Mouse (Mus musculus) thymus, postnatal 10 days (tissue): ENCODE data around the gene Mief2.

Experiments
- DNase-seq, 2 experiments: peaks; one replicate each; pipeline ENCODE4 v3.0.0; 2021; ENCODE audit warnings: low spot score in 2 of 2

The Mief2 gene

GRCm38 (mm10) chr11:60719263-60719662, 8.9 kb upstream of the Mief2 start:
- DNase-seq, result no peak

DNA sequence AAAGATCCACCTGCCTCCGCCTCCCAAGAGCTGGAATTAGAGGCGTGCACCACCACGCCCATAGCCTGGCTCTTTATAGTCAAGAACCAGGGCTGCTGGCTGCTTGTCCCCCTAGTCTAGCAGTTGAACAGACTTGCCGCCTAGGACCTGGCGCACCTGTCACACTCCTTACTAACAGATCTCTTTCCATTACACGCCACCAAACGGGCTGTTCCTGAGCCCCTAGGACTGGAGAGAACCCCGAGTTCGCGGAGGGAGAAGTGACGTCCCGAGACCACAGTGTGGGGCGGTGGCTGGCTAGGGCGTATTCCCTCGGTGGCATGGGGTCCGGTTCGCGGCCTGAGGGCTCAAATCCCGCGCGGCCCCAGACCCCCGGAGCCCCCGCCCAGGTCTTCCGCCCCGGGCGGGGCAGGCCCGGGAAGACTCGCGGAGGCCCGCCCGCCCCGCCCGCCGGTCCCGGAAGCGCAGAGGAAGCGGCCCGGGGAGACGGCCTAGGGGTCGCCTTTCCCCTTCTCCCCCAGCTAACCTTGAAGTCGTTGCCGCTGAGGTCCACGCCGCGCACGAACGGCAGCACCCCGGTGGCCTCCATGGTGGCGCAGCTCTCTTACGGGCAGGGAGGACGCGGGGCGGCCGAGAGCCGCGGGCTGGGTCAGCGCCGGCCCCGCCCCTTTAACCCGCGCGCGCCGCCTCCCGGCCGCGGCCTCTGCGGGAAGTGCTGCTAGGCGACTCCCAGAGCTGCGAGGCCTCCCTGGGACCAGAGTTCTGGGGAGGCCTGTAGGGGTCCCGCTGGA, 1.4 kb upstream of the Mief2 start, which contains the start of gene Flii:
Gene Flii (minus strand): TSS at position 663 of the 791 bp plus-strand sequence.
- DNase-seq, result peak; percentile 63 to 81

- peak in 1 of 2 experiments; percentile 14 for DNase-seq
These were observed 632 bp upstream of the Mief2 start for GRCm38 (mm10) chr11:60727392-60728140.

GRCm38 (mm10) chr11:60729217-60729641, 1.0 kb downstream of the Mief2 start:
- DNase-seq, result no peak

- no peak for DNase-seq
These were observed 2.0 kb downstream of the Mief2 start for GRCm38 (mm10) chr11:60730169-60730568.

- DNase-seq, result no peak
These were observed 3.1 kb downstream of the Mief2 start for GRCm38 (mm10) chr11:60731251-60731650.

GRCm38 (mm10) chr11:60734206-60734605, 6.0 kb downstream of the Mief2 start:
- no peak for DNase-seq

GRCm38 (mm10) chr11:60735191-60735590, 7.0 kb downstream of the Mief2 start:
- no peak for DNase-seq

- no peak for DNase-seq
These were observed 8.3 kb downstream of the Mief2 start for GRCm38 (mm10) chr11:60736491-60736890.

DNA sequence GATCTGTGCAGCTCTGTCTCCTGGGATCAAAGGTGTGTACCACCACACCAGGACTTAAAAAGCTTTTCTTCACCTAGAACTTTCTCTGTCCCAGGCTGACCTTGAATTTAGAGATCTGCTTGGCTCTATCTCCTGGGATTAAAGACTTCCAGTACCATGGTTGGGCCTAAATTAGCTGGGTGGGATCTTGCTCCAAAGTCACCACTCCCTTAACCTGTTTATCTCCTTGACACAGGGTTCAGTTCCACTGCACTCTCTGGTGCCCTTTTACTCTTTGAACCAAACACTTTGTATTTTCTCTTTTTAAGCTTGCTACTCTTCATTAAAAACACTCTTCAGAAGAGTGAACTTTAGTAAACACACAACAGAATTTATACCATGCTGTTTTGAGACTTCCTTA, 9.3 kb downstream of the Mief2 start:
- DNase-seq, result no peak

- no peak for DNase-seq
These were observed 12.1 kb downstream of the Mief2 start for GRCm38 (mm10) chr11:60740321-60740720.

DNA sequence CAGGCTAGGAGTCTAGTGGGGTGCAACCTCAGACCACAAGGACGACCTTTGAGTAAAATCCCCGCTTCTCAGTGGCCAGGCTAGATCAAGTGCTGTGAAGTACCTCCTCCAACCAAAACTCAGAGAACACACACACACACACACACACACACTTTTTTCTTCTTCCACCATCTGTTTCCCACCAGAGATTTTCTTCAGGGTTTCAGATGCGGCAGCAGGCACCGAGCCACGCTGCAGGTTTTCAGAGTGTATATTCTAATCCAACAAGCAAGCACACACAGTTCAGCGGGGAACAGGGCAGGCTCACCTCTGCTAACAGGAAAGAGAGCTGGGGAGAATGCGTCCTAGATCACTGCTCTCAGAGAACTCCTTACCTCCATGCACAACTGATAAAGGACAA, 27.4 kb downstream of the Mief2 start:
- DNase-seq, result no peak

DNA sequence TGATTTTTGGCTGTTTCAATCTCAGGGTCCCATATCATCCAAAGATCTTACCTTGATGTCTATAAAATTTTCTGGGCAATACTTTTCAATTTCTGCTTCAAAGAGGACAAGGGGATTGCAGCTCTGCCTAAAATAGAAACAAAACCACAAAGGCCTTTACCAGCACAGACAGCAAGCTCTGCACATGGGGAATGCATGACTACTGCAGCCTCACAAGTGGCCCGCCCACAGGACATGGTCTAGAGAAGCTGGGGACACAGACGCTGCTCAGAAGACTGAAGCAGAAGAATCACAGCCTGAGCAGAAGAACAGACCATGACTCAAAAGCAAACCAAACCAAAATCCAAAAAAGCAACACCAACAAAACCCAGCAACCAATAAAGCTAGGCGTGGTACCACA, 33.5 kb downstream of the Mief2 start:
- no peak for DNase-seq

- no peak for DNase-seq
These were observed 38.8 kb downstream of the Mief2 start for GRCm38 (mm10) chr11:60766969-60767368.

- no peak for DNase-seq
These were observed 41.1 kb downstream of the Mief2 start for GRCm38 (mm10) chr11:60769322-60769721.

DNA sequence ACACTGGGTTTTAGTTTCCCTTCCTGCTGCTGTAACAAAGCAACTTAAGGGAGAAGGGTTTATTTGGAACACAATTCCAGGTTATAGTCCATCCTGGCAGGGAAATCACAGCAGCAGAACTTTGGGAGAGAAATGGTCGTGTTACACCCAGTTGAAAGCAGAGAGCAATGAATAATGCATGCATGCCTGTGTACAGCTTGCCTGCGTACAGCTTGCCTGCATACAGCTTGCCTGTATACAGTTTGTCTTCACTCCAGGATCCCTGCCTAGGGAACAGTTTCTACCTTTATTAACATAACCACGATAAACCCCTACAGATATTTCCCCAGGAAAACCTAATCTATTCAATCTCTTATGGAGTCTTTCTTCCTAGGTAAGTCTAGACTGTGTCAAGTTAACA, 42.6 kb downstream of the Mief2 start:
- DNase-seq, result no peak

DNA sequence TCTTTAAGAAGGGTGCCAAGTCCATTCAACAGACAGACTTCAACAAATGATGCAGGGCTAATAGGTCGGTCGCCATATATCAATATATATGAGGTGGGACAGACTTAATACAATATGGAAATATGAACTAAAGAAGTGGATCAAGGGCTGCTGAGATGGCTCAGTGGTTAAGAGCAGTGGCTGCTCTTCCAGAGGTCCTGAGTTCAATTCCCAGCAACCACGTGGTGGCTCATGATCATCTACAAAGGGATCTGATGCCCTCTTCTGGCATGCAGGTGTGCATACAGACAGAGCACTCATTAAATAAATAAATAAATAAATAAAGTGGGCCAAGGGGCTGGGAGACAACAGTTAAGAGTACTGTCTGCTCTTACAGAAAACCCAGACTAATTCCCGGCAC, 44.0 kb downstream of the Mief2 start:
- DNase-seq, result no peak

GRCm38 (mm10) chr11:60774158-60774689, 46.0 kb downstream of the Mief2 start:
- DNase-seq, result no peak

GRCm38 (mm10) chr11:60774841-60775240, 46.6 kb downstream of the Mief2 start:
- DNase-seq, result no peak

- DNase-seq, result no peak
These were observed 47.4 kb downstream of the Mief2 start for GRCm38 (mm10) chr11:60775578-60775977.

GRCm38 (mm10) chr11:60776107-60776828, 48.1 kb downstream of the Mief2 start:
- DNase-seq, result no peak
